Mouse (Mus musculus) left cerebral cortex, postnatal 25 days (tissue): ENCODE results near the gene Ttc16. TPM values are rescaled to one million over a fixed set of nuclear protein-coding genes. Genes with fewer than 3 reads are reported as not detected.

Source experiments
- DNase-seq, 2 experiments: peaks; one replicate each; pipeline ENCODE4 v3.0.0; 2022; ENCODE audit warnings: low spot score in 2 of 2, mixed read lengths in 1 of 2
- intact Hi-C: fragments of 180-260 bp; cut with DNase I; formaldehyde crosslinking; loops from one replicate; pipeline ENCODE4 v1.15.1; 2025
- total RNA-seq, 2 experiments: library from RNA; stranded (reverse); gene quantifications; 2 replicates each; pipeline ENCODE4 v1.2.3; 2021

Gene Ttc16
- total RNA-seq, 2 experiments from 2014 or later: 0.27 to 0.87 TPM

DNA sequence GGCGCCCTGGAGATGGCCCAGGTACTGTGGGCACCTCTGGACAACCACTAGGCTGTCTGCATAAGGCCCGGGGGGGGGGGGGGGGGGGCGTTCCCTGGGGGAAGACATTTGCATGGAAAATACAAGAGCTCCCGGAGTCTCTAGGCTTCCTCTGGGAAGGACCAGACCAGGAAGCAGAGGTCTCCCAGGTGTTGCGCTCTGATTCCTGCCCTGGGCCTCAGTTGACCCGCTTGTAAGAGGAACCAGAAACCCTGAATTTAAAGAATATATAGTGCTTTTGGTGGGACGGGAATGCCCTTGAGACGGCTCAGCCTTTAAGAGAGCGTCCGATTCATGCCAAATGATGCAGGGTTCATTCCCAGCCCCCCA lies 23.8 kb downstream of the Ttc16 start:
- intact Hi-C loops: no loop called here

DNA sequence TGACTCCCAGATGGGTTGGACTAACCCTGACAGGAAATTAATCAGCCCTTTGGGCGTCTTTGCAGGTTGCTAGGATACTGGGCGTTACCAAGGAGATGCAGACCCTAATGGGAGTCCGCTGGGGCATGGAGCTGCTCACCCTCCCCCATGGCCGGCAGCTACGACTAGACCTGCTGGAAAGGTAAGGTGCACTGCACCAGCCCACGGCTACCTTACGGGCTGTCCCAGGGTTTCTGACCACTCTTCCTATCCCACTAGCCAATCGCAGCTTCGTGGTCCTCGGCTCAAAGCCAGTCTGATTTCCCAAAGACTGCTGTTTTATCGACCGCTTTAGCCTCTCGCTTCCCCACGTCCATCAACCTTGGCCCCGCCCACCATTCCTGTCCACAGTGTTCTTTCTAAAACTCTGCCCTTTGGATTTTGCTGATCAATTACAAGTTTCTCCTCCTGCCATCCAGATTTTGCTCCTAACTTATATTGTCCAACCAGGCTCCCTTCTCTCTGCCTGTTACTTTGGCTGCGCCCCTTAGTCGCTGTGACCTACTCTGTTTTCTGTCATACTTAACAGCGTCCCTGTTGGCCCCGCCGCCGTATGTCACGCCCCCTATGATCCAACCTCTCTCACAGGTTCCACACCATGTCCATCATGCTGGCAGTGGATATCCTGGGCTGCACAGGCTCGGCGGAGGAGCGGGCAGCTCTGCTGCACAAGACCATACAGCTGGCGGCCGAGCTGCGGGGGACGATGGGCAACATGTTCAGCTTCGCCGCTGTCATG lies 24.4 kb downstream of the Ttc16 start:
- intact Hi-C loops: no loop called here
- DNase-seq: no peak

More for the DNA sequence above, 23.8 kb downstream of the Ttc16 start:
- no peak for DNase-seq

DNA sequence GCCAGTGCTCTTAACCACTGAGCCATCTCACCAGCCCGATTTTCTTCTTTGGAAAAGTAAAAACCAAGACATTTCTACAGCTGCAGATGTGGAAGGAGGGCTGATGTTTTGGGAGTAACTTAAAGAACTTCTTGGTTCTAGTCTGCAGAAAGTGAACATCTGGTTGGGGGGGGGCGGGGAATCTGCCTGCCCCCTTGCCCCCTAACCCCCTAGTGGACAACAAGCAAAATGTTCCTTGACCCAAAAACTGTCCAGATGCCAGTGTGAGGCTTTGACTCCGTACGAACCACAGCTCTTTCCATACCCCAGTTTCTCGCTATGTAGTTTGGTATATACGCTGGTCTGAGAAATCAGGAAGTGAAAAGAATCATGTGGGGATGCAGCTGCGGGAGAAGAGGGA lies 25.2 kb downstream of the Ttc16 start:
- intact Hi-C loops: no loop called here
- no peak for DNase-seq

DNA sequence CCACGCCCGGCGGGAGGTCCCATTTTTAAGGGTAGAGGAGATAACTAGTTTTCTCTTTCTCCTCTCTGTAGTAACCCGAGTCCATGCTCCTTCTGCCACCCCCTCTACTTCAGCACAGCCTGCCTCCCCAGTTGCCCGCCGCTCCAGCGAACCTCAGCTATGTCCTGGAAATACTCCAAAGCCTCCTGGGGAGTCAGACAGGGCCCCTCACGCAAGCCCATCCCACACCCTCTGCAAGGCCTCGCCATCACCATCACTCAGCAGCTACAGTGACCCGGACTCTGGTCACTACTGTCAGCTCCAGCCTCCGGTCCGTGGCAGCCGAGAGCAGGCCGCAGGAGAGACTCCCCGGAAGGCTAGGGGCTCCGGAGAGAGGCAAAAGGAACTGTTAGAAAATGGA lies 26.4 kb downstream of the Ttc16 start:
- intact Hi-C loops: no loop called here
- no peak for DNase-seq

DNA sequence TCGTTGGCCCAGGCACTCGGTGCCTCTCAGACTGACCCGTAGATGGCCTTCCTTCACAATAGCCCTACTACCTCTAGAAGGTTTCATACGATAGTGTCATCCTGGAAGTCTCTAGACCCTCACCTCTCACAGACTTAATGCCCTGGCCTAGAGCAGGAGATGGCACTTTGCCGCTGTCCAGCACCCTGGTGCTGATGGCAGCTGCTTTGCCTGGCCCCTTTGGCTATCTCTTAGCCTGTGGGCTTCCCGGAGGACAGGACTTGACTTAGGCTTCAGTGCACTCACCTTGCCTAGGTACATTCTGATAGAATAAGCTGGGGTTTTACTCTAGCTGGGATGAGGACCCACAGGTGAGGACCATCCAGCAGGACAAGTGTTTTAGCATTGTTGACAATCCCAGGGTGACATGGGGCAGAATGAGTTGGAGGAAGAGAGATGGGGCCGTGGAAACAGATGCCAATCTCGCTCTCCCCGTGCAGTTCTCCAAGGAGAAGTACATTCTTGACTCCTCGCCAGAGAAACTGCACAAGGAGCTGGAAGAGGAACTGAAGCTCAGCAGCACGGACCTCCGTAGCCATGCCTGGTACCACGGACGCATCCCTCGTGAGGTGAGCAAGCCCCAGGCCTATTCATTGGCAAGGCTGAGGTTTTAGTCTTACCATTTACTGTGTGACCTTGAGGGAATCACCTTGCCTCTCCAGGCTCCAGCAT lies 31.0 kb downstream of the Ttc16 start:
- intact Hi-C loops: no loop called here
- no peak for DNase-seq

DNA sequence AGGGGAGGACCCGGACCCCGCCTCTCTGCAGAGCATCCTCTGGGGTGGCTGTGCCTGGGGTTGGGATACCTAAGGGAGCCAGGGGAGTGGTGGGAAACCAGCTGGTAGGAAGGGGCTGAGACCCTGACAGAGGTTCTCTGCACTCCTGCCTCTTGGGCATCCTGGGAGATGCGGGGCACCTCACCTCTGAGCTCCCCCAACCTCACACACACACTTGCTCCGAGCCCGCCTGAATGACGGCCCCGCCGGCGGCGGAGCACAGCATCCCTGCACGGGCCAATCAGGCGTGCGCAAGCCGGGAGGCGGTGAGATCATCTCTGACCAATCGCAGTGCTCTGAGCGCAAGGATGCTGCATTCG lies 33.3 kb downstream of the Ttc16 start:
- peak; percentile 88 to 92 for DNase-seq
- intact Hi-C loops: no loop called here

- peak; percentile 65 for DNase-seq
- intact Hi-C loops: loop anchor here (1.0 kb wide), 1 partner anchor 28 kb away; the partner anchor contains the start of gene Cdk9
Observed at GRCm38 (mm10) chr2:32741273-32742172, 33.9 kb downstream of the Ttc16 start.

GRCm38 (mm10) chr2:32740916-32741272 lies 34.5 kb downstream of the Ttc16 start, which contains the start of gene 6330409D20Rik:
TSS of gene 6330409D20Rik (minus strand) at chr2:32741016.
- DNase-seq: no peak
- intact Hi-C loops: loop anchor here (1.0 kb wide), 1 partner anchor 28 kb away; the partner anchor contains the start of gene Cdk9

- intact Hi-C loops: no loop called here
- DNase-seq: no peak
Observed at GRCm38 (mm10) chr2:32739311-32739710, 36.1 kb downstream of the Ttc16 start.

DNA sequence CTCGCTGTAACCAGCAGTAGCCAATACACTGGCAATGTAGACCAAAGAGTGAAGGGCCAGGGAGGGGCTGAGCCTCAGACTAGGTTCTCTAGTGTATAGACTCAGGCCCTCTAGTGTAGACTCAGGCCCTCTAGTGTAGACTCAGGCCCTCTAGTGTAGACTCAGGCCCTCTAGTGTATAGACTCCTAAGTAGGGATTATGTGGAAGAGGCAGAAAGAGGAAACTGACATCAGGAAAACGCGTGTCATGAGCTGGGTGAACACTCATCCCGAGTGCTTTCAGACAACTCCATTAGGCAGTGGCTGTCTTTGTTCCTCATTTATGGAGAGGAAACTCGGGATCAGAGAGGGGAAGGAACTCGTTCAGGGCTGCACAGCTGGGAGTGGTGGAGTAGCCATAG lies 38.4 kb downstream of the Ttc16 start:
- intact Hi-C loops: no loop called here
- DNase-seq: no peak

DNA sequence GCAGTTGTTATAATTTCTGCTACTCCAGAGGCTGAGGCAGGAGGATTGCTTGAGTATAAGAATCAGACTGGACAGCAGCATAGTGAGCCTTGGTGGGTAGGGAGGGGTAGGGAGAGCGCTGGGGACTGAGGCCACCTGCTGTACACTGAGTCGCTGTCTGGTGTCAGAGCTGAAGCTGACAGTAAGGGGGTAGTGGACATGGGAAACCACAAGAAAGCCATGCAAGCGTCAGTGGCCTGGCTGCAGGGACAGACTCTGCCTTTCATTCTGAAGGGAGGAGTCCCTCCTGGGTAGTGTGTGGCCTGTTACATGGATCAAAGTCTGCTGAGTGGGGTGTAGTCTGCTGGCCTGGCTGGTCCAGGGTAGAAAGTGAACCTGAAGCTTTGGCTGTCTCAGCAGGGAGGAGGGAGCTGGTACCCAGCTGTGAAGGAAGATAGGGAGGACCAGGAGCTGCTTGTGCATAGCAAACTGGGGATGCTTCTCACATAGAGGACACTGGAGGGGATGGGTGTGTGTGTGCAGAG lies 39.1 kb downstream of the Ttc16 start:
- intact Hi-C loops: no loop called here
- no peak for DNase-seq

DNA sequence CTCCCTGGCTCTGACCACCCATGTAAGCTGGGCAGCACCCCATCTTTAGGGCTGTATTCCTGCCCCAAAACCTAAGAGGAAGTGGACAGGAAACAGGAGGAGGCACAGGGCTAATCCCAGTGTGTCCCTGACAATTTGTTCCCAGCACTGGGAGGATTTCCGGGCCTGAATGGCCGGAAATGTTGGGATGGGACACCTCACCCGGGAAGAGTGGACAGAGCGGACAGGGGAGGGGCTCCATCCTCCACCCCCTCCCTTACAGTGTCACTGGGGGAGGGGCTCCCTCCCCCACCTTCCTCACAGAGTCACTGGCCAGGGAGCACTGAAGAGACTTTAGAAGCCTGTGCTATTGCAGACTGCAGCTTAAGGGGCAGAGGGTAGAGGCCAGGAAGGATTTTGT lies 40.5 kb downstream of the Ttc16 start:
- DNase-seq: no peak
- intact Hi-C loops: no loop called here

DNA sequence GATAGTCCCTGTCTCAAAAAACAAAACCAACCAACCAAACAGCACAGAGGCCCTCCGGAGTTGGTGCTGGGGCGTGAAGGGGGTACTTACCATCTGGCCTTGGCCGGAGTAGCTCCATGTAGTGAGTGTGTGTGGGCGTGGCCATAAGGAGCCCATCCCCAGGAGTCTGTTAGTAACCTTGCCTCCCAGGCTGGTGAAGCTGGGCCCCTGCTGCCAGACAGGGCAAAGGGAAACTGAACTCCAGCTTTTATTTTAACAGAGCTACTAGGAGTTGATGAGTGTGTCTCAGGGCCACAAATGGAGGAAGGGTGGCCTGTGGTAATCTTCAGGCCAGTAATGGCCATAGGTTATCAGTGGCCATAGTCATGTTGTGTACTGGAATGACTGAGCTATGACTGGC lies 41.0 kb downstream of the Ttc16 start:
- intact Hi-C loops: no loop called here
- no peak for DNase-seq

- DNase-seq: no peak
- intact Hi-C loops: no loop called here
Observed at GRCm38 (mm10) chr2:32732695-32733094, 42.7 kb downstream of the Ttc16 start.

DNA sequence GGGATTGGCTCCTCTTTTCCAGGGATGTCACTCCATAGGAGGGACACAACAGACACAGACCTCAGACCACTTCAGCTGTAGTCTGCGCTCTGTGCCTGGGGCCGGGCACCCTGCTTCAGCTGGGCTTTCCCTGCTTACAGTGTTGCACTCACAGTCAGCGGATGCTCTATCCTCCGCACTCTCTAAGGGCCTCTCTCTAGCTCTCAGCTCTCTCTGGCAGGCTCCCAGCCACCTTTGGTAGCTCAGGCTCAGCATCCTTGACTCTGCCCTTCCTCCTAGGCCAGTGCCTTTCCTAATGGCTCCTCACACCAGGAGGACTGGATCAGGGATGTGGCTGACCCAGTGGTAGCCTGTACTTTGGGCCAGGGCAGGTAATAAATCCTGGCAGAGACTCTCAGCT lies 43.5 kb downstream of the Ttc16 start:
- no peak for DNase-seq
- intact Hi-C loops: no loop called here

DNA sequence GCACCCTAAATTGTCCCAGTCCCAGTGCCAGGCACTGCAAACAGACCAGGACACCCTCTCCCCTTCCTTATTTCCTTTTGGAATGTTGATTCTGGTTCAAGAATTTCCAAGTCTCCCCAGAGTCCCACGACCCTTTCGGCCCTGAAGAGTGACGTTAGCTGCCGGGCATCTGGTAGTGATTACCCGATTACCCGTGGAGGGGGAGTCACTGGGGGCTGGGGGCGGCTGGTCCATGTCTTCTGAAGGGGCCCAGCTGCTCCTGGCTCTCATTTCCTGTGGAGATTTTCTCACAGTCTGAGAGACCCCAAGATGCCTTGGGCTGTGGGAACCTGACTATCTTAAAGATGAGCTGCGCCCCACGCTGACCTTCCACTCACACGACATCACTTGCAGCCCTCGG lies 44.6 kb downstream of the Ttc16 start:
- intact Hi-C loops: no loop called here
- no peak for DNase-seq

DNA sequence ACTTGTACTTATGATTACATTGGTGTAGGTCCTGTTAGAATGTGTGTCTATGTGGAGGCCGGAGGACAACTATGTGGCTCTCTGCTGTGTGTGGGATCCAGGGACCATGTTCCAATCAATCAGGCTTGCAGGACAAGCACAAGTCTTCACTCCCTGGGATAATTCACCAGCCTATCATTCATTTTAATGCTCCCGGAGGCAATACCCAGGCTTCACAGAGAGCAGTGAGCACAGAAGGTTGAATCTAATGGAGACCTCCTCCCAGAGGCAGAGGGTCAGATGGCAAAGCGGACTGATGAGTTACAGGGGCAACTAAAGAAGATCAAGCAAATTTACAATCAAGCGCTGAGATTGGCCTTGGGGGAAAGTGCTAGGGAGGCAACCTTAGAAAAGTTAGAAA lies 45.9 kb downstream of the Ttc16 start:
- intact Hi-C loops: no loop called here

DNA sequence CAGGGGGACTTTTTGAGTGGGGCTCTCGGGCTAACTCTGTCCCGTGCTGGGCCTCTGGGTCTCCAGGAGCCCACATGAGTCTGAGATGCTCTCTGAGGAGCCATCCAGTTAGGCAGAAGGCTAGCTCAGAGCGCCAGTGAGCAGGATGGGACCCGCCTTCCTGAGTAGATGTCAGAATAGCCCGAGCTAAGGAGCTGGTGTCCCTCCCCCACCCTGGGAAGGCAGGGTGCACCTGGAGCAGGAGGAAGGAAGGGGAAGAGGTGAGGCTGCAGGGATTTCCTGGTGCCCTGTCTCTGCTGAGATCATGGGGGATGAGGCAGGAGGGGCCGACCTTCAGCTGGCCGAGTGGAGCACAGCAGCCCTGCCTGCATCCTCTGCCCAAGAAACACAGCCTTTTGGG lies 47.0 kb downstream of the Ttc16 start:
- DNase-seq: no peak
- intact Hi-C loops: no loop called here

More for the DNA sequence above, 45.9 kb downstream of the Ttc16 start:
- DNase-seq: no peak

GRCm38 (mm10) chr2:32727435-32727834 lies 48.0 kb downstream of the Ttc16 start:
- intact Hi-C loops: no loop called here
- peak; percentile 77 to 93 for DNase-seq
